Mouse (Mus musculus) MEL (cell line): Measurements from ENCODE around the gene Bbox1.

Experiments used
- CTCF ChIP-seq, 3 experiments: IDR thresholded peaks in 2 of 3; conservative IDR thresholded peaks in 1 of 3; 2 replicates each; pipeline ENCODE4 v1.5.1; 2011 to 2012; ENCODE audit warnings: low read length in 3 of 3, low read depth in 2 of 3, mild to moderate bottlenecking in 2 of 3, improper control_type of control experiment in 1 of 3, inconsistent platforms in 1 of 3, mixed read lengths in 1 of 3, moderate library complexity in 1 of 3; ENCODE audit not compliant: control insufficient read depth in 1 of 3, insufficient read depth in 1 of 3, poor library complexity in 1 of 3, severe bottlenecking in 1 of 3
- EP300 ChIP-seq, 2 experiments: IDR thresholded peaks; 2 replicates each; pipeline ENCODE4 v1.6.1; 2011; ENCODE audit warnings: improper control_type of control experiment in 2 of 2, low read length in 2 of 2, low read depth in 1 of 2, mild to moderate bottlenecking in 1 of 2
- MAFK ChIP-seq: IDR thresholded peaks from 2 replicates; pipeline ENCODE4 v1.6.1; 2011; ENCODE audit warnings: low read depth, mild to moderate bottlenecking, low read length, improper control_type of control experiment, borderline replicate concordance
- MAZ ChIP-seq: IDR thresholded peaks from 2 replicates; pipeline ENCODE4 v1.6.1; 2012; ENCODE audit warnings: low read depth, mild to moderate bottlenecking, inconsistent platforms, low read length, improper control_type of control experiment
- SMC3 ChIP-seq: IDR thresholded peaks from 2 replicates; pipeline ENCODE4 v1.6.1; 2011; ENCODE audit warnings: low read depth, low read length, improper control_type of control experiment
- TCF12 ChIP-seq: IDR thresholded peaks from 2 replicates; pipeline ENCODE4 v1.6.1; 2014; ENCODE audit warnings: low read depth, mild to moderate bottlenecking, inconsistent platforms, low read length, improper control_type of control experiment, moderate library complexity
- ZMIZ1 ChIP-seq: IDR thresholded peaks from 2 replicates; pipeline ENCODE4 v1.6.1; 2012; ENCODE audit warnings: low read depth, mild to moderate bottlenecking, inconsistent platforms, low read length, improper control_type of control experiment, moderate library complexity

- no peak for TF ChIP-seq TCF12
- no peak for TF ChIP-seq EP300 (IDR thresholded peaks at IDR 0.05; ENCODE audit: low read depth in 1 of 2, low read length in 2 of 2)
- no peak for TF ChIP-seq CTCF (IDR thresholded peaks at IDR 0.05 in 2 of 3, conservative IDR thresholded peaks at IDR 0.05 in 1 of 3; ENCODE audit: control insufficient read depth in 1 of 3, insufficient read depth in 1 of 3, low read depth in 2 of 3, low read length in 3 of 3, poor library complexity in 1 of 3, severe bottlenecking in 1 of 3)
- no peak for TF ChIP-seq SMC3
- TF ChIP-seq ZMIZ1: no peak
- no peak for TF ChIP-seq MAFK
- no peak for TF ChIP-seq MAZ
Observed at GRCm38 (mm10) chr2:110314074-110314473, 286 bp downstream of the Bbox1 start.
